Mouse (Mus musculus) CH12F3 (cell line): ENCODE data around the gene Raf1.

Experiments used
- in situ Hi-C: fragments of 300-500 bp; cut with MboI; formaldehyde crosslinking; loops from 2 replicates; pipeline ENCODE4 v1.14.3; 2020; ENCODE audit warnings: low sequenced_read_pairs

The Raf1 gene

GRCm38 (mm10) chr6:115574171-115574570, 102.3 kb downstream of the Raf1 start:
- in situ Hi-C loops: no loop called here
